Mouse (Mus musculus): Measurements from ENCODE around the gene Cybb. TPM values are rescaled to one million over a fixed set of nuclear protein-coding genes. Genes with fewer than 3 reads are reported as not detected.
"Not testable (repeated sequence)": the region's sequence is repeated elsewhere in the genome, so short reads cannot be mapped to it uniquely, and the experiment has no call there.

The Cybb gene
- 1 to 10 TPM in 1 of 2 experiments, under 1 TPM in 1; 0.77 to 1.6 TPM for total RNA-seq (2021)
- long read RNA-seq, experiment 1 = 0 reads
- long read RNA-seq, experiment 2 = 0 reads

DNA sequence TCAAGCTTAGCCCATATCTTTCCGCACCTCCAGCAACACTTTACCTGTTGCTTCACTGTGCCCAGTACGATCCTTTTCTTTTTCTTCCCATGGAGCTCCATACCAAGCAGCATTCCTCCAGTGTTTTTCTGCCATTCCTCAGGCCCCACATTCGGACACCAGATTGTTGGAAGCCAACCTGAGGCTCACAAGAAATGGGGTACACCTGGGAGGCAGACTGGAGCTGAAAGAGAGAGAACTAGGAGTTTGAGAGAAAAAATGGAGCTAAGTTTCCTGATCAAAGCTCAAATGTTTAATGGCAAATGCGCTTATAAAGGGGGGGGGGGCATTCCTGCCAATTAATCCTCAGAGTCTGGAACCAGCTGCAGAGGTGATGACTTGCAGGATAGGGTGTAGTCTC lies at the start of gene Cybb:
Gene Cybb (minus strand): TSS at position 101 of the 400 bp plus-strand sequence.
- DNase-seq (ENCODE audit: low spot score in 2 of 2) = no peak

DNA sequence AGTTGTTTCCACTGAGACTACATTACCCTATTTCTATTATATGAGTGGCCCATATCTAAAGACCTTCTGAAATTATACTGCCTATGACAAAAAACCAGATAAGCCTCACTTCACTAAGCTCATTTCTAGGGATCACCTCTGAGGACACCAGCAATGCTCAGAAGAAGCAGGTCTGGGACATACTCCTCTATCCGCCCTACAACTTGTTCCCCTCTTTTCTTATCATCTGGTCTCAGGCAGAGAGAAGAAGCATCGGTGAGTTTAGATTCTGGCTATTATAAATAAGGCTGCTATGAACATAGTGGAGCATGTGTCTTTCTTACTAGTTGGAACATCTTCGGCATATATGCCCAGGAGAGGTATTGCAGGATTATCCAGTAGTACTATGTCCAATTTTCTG lies 49.3 kb upstream of the Cybb start:
- DNase-seq (ENCODE audit: low spot score in 2 of 2) = no peak

DNA sequence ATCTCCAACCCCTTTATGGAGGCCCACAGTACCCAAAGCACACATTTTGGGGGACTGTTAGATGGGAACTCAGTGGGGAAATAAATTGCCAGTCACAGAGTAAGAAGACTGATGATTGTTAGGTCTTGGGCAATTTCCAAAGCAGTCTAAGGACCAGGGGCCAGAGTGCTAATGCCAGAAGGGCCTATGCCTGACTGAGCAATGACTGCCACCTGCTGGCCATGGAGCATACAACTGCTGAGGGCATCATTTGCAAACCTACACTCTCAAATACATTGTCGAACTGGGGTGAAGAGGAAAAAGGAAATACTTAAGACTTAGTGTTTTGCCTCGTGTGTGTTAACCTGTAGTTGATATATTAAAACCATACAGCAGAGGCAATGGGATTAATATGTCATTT lies 32.4 kb upstream of the Cybb start:
- DNase-seq (ENCODE audit: low spot score in 2 of 2) = peak in 1 of 2 experiments; percentile 57

DNA sequence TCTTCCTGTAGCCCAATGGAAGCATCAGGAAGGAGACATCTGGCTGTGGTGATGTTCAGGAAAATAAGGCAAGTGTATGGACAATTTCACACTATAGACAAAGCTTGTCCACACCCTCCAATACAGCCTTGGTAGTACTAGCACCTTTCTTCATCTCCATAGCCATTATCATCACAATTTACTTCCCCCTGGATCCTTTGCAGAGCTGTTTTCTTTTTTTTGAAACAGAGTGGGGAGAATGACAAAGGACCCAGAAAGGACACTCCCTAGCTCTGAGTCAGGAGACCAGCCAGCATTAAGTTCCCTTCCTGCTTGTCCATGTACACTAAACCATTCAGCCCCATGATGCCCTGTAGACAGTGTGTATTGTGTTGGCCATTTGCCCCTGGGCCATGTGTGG lies 30.0 kb upstream of the Cybb start:
- not testable (repeated sequence) for DNase-seq (ENCODE audit: low spot score in 2 of 2)

DNA sequence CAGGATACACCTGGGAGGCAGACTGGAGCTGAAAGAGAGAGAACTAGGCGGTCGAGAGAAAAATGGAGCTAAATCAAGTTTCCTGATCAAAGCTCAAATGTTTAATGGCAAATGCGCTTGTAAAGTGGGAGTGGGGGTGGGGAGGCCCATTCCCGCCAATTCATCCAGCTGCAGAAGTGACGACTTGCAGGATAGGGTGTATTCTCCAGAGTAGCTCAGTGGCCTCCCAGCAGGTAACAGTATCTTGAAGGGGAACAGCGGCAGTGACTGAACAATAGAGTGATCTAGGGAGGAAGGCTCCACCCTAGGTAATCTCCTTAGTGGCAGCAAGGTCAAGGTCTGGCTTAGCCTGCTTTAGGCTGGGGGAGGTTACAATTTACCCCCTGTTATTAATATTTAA lies 12.5 kb downstream of the Cybb start:
- DNase-seq (ENCODE audit: low spot score in 2 of 2) = not testable (repeated sequence)

DNA sequence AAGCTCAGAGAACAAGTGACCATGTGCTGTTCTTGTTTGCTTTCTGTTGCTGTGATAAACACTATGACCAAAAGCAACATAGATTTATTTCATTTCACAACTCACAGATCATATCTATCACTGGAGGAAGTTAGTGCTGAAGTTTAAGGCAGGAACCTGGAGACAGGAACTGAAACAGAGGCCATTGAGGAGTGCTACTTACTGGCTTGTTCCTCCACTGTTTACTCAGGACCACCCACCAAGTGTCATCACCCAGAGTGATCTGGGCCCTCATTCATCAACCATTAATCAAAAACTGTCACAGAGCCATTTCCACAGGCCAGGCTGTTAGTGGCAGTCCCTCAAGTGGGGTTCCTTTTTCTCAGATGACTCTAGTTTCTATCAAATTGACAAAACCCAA lies 13.1 kb downstream of the Cybb start:
- DNase-seq (ENCODE audit: low spot score in 2 of 2) = no peak

DNA sequence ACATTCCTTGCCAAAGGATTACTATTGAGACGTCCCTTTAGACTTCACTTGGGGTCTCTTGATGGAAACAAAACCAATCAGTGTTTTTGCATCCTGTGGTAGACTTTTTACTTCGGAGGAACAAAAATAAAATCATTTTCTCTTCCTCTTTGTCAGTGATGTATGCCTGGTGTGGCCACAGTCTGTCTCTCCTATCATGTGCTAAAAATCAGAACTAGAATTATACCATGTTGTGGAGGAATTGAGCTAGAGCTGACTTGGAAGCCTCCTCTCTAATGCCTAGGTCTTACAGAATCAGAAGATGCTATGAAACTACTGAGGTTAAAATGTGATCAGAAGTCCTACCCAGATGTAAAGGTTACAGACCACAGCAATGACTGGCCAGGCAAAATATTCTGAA lies 13.8 kb downstream of the Cybb start:
- DNase-seq (ENCODE audit: low spot score in 2 of 2) = no peak

DNA sequence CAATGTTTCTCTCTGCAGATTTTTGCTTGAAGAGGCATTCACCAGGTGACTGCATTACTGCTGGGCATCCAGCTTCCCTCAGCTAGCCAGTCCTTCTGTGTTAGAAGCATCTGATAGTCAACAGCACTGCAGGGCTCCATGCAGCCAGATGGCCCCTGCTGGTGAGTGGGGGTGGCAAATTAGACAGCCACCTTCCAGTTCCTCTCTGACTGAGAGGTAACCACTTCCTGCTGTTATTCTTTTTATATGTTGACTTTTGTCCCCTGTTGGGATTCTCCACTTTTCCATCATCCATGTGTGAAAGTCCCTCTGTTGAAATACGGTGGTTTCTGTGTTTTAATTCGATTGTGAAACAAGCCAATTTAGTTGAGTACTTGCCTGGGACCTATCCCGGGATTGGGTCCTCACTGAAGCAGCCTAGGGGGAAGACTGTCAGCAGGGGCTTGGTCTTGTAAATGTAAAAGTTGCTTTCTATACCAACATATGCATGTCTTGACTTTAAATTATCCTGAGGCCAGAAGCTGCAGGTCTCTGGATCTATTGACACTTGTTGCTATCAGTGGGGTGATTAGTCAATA lies 16.7 kb downstream of the Cybb start:
- no peak for DNase-seq (ENCODE audit: low spot score in 2 of 2)

DNA sequence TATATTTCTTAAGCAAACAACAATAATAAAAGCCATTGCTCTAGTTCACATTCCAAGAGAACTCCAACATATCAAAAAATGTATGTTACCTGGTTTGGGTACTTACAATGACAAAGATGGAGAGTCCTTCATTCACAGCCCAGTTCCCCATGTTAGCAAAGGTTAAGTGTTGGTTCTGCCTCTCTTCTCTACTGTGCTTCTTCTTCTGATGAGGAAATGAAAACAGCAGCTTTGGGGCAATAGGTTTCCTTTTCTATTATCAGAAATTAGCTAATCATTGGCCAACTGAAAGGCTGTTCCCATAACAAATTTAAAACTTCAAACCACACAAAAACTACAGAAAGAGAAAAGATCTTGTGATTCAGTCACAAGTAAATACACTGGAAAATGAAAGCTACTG lies 18.5 kb downstream of the Cybb start:
- DNase-seq (ENCODE audit: low spot score in 2 of 2) = no peak

DNA sequence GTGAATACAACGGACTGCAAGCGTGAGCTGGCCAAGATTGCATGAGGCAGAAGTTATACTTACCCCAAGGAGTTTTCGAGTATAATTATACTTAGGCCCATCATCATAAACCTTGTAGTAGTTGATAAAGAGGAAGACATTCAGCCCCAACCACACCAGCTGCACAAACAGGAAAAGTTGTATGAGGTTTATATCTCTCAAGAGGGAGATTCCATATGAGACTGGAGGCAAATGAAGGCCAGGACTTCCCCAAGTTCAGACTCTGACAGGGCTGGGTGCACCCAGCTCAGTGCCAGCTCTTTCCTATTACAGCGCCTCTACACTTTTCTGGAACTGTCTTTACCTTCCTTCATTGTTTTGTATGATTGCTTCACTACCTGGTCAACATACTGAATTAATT lies 20.6 kb downstream of the Cybb start:
- no peak for DNase-seq (ENCODE audit: low spot score in 2 of 2)

DNA sequence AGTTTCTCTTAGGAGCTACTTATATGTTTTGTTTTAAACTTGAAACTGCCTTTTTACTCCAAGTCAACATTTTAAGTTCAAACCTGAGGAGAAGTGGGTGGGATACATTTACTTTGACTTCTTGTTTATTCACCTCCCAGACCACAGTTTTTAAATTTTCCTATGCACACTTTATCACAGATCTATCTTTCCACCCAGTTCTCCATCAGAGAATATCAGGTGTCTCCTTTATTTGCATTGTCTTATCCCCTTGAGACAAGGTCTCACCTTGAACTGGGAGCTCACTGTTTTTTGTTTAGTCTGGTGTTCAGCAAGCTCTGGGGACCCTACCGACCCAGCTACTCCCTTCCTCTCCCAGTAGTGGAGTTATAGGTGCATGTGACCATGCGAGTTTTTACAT lies 21.7 kb downstream of the Cybb start:
- no peak for DNase-seq (ENCODE audit: low spot score in 2 of 2)

DNA sequence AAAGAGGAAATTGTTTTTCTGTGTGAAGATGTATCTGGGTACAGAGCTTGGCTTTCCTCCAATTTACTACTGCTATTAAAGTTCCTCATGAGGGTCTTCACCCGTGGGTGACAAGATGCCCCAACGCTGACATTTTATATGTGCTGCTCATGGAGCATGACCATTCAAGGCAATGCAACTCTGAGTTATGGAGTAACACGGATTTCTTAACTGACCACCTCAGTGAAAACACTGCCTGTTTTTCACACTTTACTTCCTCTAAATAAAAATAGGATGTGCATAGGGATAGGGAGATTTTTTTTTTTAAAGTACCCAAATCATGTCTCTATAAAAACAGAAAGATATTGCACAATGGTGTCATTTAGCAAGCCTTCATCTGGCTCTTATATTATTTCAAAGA lies 24.9 kb downstream of the Cybb start:
- no peak for DNase-seq (ENCODE audit: low spot score in 2 of 2)

DNA sequence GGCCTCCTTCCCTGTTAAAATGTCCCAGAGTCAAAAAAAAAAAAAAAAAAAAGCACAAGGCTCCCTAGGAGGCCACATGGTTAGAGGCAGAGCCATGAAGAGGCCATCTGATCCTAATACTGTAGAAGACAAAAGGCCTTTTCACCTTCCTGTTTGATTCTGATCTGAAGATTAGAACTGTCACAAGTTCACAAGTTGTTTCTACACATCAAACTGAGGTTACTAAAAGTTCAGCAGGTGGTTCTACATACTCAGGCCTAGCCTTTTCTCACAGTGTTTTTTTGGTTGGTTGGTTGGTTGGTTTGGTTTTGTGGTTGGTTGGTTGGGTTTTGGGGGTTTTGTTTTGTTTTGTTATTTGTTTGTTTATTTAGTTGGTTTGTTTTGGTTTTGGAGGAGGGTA lies 26.2 kb downstream of the Cybb start:
- DNase-seq (ENCODE audit: low spot score in 2 of 2) = no peak

DNA sequence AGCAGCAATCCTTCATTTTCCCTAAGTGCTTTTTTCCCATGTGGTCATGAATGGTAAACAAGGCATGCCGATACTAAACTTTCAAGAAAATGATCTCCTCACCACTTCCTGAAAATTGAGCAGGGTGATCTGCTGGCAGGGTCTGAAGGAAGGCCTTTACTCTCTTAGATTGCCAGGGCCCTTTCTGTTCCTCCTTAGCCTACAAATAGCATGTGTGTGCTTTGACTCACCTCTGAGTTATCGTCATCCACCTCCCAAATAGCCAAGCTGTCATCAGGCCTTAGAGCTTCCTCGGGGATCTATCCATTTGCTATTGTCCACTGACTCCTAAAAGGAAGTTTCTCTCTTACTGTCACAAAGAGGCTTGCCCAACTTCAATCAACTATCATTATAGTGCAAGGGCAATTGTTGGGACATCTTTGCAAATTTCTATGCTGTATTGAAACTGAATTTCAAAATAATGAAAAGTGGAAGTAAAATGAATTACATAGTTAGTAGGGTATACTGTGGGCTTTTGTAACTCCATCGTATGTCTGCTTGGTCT lies 27.1 kb downstream of the Cybb start:
- DNase-seq (ENCODE audit: low spot score in 2 of 2) = no peak

DNA sequence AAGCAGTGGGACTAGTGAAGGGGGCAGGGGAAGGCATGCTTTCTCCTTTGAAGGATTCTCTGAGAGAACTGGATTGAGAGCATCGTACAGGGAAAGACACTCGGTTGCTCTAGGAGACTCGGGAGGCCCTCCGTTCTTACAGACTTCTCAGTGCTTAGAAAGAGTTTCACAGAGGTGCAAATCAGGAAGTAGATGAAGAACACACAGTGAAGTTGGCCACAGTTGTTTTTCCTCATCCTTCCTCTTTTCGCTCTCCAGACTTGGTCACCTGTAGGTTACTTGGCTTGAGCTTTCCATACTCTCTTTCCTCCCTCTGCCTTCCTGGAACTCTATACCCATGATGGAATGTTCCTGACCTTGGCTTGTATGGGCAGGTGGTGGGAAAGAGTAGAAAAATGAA lies 35.2 kb downstream of the Cybb start:
- DNase-seq (ENCODE audit: low spot score in 2 of 2) = no peak

DNA sequence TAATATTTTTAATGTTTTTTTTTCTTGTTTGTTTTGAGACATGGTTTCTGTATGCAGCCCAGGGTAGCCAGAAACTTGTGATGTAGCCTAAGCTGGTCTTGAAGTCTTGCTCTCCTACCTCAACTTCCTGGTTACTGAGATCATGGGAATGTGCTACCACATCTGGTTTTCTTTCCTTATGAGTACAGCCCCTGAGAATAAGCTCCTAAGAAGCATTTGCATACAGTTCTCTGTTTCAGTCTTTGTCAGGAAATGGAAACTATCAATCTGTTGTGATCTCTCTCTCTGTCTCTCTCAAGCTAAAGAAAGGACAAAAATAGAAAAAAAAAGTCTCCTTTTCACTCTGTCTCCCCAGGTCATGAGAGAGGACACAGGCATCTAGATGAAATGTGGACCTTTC lies 40.3 kb downstream of the Cybb start:
- no peak for DNase-seq (ENCODE audit: low spot score in 2 of 2)

DNA sequence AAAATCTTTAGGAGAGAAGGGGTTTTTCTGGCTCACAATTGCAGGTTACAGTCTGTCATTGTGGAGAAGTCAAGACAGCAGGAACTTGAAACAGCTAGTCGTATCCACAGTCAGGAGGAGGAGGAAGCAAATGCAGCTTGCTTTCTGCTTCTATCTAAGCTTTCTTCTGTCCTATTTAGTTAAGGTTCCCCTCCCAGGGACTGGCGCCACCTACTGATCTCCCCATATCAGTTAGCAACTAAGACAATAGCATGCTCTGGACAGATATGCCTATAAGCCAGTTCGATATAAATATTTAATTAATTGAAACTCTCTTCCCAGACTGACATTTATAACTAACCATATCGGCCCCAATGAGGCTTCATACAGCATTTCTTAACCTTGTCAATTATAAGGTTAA lies 46.5 kb downstream of the Cybb start:
- DNase-seq (ENCODE audit: low spot score in 2 of 2) = no peak

DNA sequence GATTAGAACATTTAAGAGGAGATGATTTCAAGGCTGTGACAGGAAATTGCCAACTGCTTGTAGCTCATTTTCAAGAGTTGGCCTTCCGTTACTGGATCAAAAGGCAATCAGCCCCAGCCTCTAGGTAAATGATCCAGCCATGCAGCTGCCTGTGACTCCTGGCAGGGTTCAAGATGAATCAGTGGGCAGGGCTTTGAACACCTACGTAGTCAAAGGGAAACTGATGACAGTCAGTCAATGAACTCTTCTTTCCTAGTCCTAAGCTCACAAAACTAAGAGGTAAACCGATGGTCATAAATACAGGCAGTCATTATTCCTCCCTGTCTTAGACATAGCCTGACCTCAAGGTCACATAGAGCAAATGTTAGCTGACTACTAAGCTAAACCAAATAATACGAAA lies 47.0 kb downstream of the Cybb start:
- no peak for DNase-seq (ENCODE audit: low spot score in 2 of 2)

DNA sequence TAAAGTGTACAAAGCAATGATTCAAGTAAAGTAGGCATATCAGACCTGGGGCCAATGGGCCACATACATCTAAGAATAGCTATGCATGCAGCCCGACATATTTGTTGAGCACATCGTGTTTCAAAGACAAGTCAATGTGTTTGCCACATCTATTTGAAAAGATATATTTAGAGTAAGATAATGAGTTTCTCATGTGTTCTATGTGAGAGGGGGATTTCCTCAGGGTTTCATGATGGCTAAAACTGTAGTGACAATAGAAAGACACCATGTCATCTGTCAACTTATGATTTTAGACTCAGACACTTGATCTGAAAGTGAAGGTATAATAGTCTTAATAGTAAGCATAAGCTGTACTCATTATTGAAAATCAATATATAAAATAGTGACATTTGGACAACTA lies 48.3 kb downstream of the Cybb start:
- no peak for DNase-seq (ENCODE audit: low spot score in 2 of 2)

DNA sequence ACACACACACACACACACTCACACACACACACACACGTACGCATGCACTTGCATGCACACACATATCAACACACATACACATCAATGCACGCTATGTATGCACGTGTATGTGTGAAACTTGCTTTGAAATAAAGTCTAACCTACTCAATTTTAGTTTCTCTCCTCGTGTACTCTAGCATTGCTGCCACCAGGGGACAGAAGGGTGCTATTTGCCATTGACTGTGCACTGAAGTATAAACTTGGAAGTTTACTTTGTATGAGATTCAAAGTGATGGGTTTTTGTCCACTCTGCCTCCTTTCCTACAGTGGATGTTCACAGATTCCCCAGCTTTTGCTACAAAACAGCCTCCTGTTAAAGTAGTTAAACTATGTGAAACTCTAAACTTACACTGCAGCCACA lies 73.7 kb downstream of the Cybb start:
- no peak for DNase-seq (ENCODE audit: low spot score in 2 of 2)

Data from left cerebral cortex, adult 18-20 months (tissue).